Mouse (Mus musculus) brain, embryonic 14.5 days (tissue): ENCODE results near the gene Ppia.

Experiments
- CTCF ChIP-seq: fragments of 200-500 bp; IDR thresholded peaks from 2 replicates; pipeline ENCODE4 v1.5.1; 2012; ENCODE audit warnings: inconsistent platforms, mild to moderate bottlenecking, moderate library complexity, borderline replicate concordance; ENCODE audit not compliant: insufficient read depth, insufficient read length; ENCODE audit errors: extremely low read depth
- POLR2A ChIP-seq: fragments of 200-500 bp; IDR thresholded peaks from 2 replicates; pipeline ENCODE4 v1.6.1; 2012; ENCODE audit warnings: mild to moderate bottlenecking, inconsistent platforms, borderline replicate concordance; ENCODE audit not compliant: poor library complexity, insufficient read depth, insufficient read length, severe bottlenecking; ENCODE audit errors: extremely low read depth

DNA sequence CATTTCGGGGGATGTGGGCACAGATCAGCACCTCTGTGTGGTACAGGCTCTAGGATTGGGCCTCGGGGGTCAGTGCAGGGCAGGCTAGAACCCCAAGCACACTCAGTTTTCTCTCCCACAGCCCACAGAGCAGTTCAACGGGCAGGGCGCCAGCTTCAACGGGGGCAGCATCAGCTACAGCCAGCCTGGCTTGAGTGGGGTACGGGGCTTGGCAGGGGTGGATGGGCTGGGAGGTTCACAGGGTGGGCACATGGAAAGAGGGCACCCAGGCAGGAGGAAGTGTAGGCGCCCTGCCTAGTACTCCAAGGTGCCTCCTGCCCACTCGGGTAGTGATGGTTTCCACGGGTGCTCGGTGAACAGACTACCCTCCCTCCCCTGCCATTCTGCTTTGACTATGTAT is 17.1 kb upstream of the Ppia start:
- TF ChIP-seq CTCF (no peak), POLR2A (no peak)
